Mouse (Mus musculus): ENCODE data around the gene Pde11a.

- TF ChIP-seq POLR2A (IDR thresholded peaks at IDR 0.05; ENCODE audit: insufficient read length, low read depth) (no peak), CEBPB (IDR thresholded peaks at IDR 0.05; ENCODE audit: insufficient read depth, poor library complexity, severe bottlenecking) (no peak), POLR2AphosphoS2 (IDR thresholded peaks at IDR 0.05; ENCODE audit: insufficient read length, low read depth) (no peak), REST (IDR thresholded peaks at IDR 0.05; ENCODE audit: insufficient read depth, insufficient read length) (no peak), E2F4 (IDR thresholded peaks at IDR 0.05; ENCODE audit: insufficient read depth) (no peak)
Observed at GRCm38 (mm10) chr2:76117219-76117618, 221.4 kb downstream of the Pde11a start.
